ENCODE assay signal across 27 mouse cellular contexts in the genomic region with DNA sequence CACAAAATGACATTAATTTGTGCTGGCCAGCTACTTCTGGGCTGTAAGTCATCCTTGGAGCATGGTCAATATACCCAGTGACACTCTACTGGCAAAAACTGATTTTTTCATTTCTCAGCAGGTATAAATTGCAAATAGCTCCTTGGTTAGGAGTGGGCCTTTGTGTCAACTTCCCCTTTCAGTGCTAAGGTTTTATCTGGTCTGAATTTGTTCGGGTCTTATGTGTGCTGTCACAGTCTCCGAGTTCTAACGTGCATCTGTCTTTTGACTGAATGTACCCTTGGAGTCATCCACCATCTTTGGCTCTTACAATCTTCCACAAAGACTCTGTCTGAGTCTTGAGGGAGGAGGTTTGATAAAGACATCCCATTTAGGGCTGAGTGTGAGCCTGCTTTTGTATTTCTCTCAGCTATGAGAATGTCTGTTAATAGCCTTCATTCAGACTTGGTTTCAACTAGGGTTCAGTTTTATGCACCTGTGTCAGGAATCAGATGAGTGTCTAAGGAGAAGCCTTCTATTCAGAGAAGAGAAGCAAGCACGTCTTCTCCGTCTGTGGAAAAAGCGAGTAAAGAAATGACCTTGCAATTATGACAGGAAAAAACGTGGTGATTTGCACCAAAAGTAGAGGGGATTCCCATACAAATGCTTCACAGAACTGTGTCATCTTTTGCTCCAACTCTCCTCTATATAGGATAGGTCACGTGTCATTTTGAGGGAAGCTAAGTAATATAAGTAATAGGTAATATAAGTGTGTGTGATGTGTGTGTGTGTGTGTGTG.
"Had no signal": no experiment of that assay in that cellular context is flagged by ENCODE, and none has a peak within 500 bp of the region (broad histone marks: within the 10 kb centered on the region; RNA-seq: fewer than 3 reads in every experiment).

No protein-coding gene starts in this region.

- H3K4me3 ChIP-seq: gastrocnemius, adult 2 months; heart, embryonic 13.5 days; heart, embryonic 15.5 days; hindbrain, embryonic 13.5 days; hindbrain, embryonic 15.5 days; intestine, embryonic 15.5 days; kidney, embryonic 15.5 days; left cerebral cortex, adult 2 months; limb, embryonic 10.5 days; limb, embryonic 12.5 days; liver, embryonic 13.5 days; liver, embryonic 15.5 days had no signal

- H3K9me3 ChIP-seq: heart, embryonic 13.5 days; heart, embryonic 15.5 days; hindbrain, embryonic 13.5 days; hindbrain, embryonic 15.5 days; intestine, embryonic 15.5 days; kidney, embryonic 15.5 days; limb, embryonic 10.5 days; liver, embryonic 13.5 days; liver, embryonic 15.5 days had no signal

- DNase-seq: gastrocnemius, adult 2 months; gastrocnemius, postnatal 10 days; gastrocnemius, postnatal 25 days; heart, adult 18-20 months; heart, postnatal 14 days; heart, postnatal 36 days; kidney, adult 2 months; kidney, adult 9 months; kidney, postnatal 14 days; kidney, postnatal 36 days; liver; liver, embryonic 13.5 days had no signal

- H3K9ac ChIP-seq: heart, embryonic 13.5 days; heart, embryonic 15.5 days; hindbrain, embryonic 13.5 days; hindbrain, embryonic 15.5 days; intestine, embryonic 15.5 days; kidney, embryonic 15.5 days; limb, embryonic 12.5 days; liver, embryonic 13.5 days; liver, embryonic 15.5 days had no signal

- H3K27me3 ChIP-seq: heart, embryonic 13.5 days; heart, embryonic 15.5 days; hindbrain, embryonic 13.5 days; hindbrain, embryonic 15.5 days; intestine, embryonic 15.5 days; kidney, embryonic 15.5 days; limb, embryonic 12.5 days; liver, embryonic 13.5 days; liver, embryonic 15.5 days had no signal

- H3K4me2 ChIP-seq: heart, embryonic 11.5 days; heart, embryonic 13.5 days; heart, embryonic 15.5 days; hindbrain, embryonic 13.5 days; hindbrain, embryonic 15.5 days; intestine, embryonic 15.5 days; kidney, embryonic 15.5 days; limb, embryonic 12.5 days; liver, embryonic 11.5 days; liver, embryonic 13.5 days; liver, embryonic 15.5 days had no signal

- ATAC-seq: hindbrain, postnatal 0 days; intestine, embryonic 15.5 days; intestine, postnatal 0 days had no signal

- H3K4me1 ChIP-seq: heart, embryonic 15.5 days; hindbrain, embryonic 13.5 days; hindbrain, embryonic 15.5 days; liver, embryonic 13.5 days; liver, embryonic 15.5 days had no signal

- H3K27ac ChIP-seq: gastrocnemius, adult 2 months; heart, embryonic 13.5 days; heart, embryonic 15.5 days; hindbrain, embryonic 13.5 days; hindbrain, embryonic 15.5 days; hindbrain, postnatal 0 days; intestine, embryonic 15.5 days; kidney, embryonic 15.5 days; kidney, postnatal 0 days; left cerebral cortex, adult 2 months; limb, embryonic 10.5 days; limb, embryonic 12.5 days; liver, embryonic 13.5 days; liver, embryonic 15.5 days had no signal

- H3K36me3 ChIP-seq: heart, embryonic 15.5 days; hindbrain, embryonic 13.5 days; hindbrain, embryonic 15.5 days; intestine, embryonic 15.5 days; kidney, embryonic 15.5 days; limb, embryonic 10.5 days; limb, embryonic 12.5 days; liver, embryonic 13.5 days; liver, embryonic 15.5 days had no signal
